Mouse (Mus musculus) macrophage (primary cell): Measurements from ENCODE around the gene Igf1r. TPM values are rescaled to one million over a fixed set of nuclear protein-coding genes. Genes with fewer than 3 reads are reported as not detected.

Experiments used
- H3K27ac ChIP-seq: fragments of 350-480 bp; formaldehyde crosslinking; 2 replicates; pipeline ENCODE4 v1.9.0; 2021
- H3K36me3 ChIP-seq: fragments of 350-480 bp; formaldehyde crosslinking; 2 replicates; pipeline ENCODE4 v1.9.0; 2021; ENCODE audit errors: inconsistent target
- H3K4me3 ChIP-seq: fragments of 350-480 bp; formaldehyde crosslinking; 2 replicates; pipeline ENCODE4 v1.9.0; 2021; ENCODE audit errors: inconsistent target
- H3K79me2 ChIP-seq: fragments of 350-480 bp; formaldehyde crosslinking; 2 replicates; pipeline ENCODE4 v1.9.0; 2021; ENCODE audit errors: inconsistent target
- WGBS: methylation state at CpG from one replicate; pipeline ENCODE4 v1.1.7; 2026; ENCODE audit warnings: inconsistent platforms; ENCODE audit not compliant: missing documents; 5-methylcytosine and 5-hydroxymethylcytosine counted together
- polyA plus RNA-seq: library from polyadenylated mRNA; stranded (reverse); fragments of 250-400 nt; gene quantifications from 3 replicates; pipeline ENCODE4 v1.2.4, GENCODE M21; 2018; ENCODE audit warnings: inconsistent platforms

Gene Igf1r
- polyA plus RNA-seq, 1 experiment from 2014 or later, result 3.2 TPM

DNA sequence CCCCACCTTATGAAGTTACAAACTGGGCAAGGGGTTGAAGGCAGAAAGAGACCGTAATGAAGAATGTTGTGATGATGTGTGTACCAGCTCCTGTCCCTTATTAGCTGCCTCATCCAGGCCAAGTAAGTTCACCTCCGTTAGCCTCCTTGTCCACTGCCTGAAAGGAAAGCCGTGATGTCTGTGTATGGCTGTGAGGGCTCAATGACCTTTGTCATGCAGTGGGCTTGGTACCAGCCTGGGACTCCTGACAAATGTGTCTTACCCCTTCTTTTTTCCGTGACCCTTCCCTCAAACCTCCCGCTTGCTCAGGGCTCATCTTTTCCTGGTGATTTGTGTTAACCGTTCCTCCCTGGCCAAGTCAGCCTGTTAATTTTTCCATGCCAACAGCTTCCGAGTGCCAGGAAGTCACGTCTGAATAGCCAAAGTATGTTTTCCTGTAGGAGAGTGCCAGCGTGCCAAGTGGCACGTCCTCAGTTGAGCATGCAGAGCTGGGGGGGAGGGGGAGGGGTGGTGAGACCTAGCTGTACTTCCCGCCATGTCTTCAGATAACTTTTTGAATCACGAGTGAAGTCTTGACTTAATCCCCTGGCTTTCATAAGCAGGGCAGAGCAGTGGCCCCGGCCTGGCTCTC is 178.4 kb downstream of the Igf1r start:
- Histone ChIP-seq H3K27ac (no peak overlapping the region), H3K4me3 (no peak overlapping the region), H3K79me2 (no peaks in the 10 kb centered on the region), H3K36me3 (no peaks in the 10 kb centered on the region)
- 91% methylated on average over 13 of the region's 13 CpGs for WGBS

DNA sequence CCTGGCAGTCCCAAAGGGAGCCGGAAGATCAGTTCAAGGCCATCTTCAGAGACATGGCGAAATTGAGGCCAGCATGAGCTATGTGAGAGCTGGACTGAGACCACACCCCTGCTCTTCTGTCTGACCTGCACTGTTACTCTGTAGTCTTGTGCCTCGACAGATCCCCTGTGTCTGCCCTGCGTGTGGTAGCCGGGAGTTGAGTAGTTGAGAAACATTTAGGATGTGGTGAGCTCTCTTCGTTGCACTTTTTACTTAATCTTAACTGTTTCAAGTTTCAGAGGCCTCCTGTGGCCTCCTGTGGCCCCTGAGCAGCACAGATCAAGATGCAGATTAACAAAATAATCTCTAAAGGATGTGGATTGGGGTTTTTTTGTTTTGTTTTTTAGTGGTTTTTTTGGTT is 181.1 kb downstream of the Igf1r start:
- Histone ChIP-seq H3K4me3 (no peak overlapping the region), H3K79me2 (no peaks in the 10 kb centered on the region), H3K36me3 (no peaks in the 10 kb centered on the region), H3K27ac (no peak overlapping the region)
- 48% methylated on average over 5 of the region's 6 CpGs for WGBS

DNA sequence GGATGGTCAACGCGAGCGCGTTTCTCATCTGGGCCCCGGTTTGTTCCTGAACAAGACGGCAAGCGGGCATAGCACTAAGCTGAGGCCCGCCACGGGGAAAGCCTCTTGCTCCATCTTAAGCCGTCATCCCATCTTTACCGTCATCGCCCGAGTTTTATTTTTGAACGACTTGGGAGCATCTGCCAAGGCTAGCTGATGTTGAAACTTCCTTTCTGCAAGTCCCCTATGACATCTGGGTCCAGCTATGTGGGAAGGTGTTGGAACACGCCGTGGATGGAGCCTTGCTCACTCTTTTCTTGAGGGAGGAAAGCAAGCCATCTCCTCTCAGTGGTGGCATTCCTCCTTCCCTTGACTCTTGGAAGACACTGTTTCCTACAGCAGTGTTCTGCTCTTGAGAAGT is 182.3 kb downstream of the Igf1r start:
- 37% methylated on average over 16 of the region's 16 CpGs for WGBS
- no peaks in the 10 kb centered on the region for H3K36me3 ChIP-seq
- H3K27ac ChIP-seq, result no peak overlapping the region
- H3K79me2 ChIP-seq, result no peaks in the 10 kb centered on the region
- H3K4me3 ChIP-seq, result no peak overlapping the region

- WGBS, result 89% methylated on average over 10 of the region's 10 CpGs
Observed at GRCm38 (mm10) chr7:68136056-68136455, 183.4 kb downstream of the Igf1r start.

GRCm38 (mm10) chr7:68139384-68139783 is 186.8 kb downstream of the Igf1r start:
- Histone ChIP-seq H3K27ac (no peak overlapping the region), H3K36me3 (no peaks in the 10 kb centered on the region), H3K79me2 (no peaks in the 10 kb centered on the region), H3K4me3 (no peak overlapping the region)
- 31% methylated on average over 2 of the region's 2 CpGs for WGBS

More at GRCm38 (mm10) chr7:68136056-68136455, 183.4 kb downstream of the Igf1r start:
- no peak overlapping the region for H3K4me3 ChIP-seq
- H3K79me2 ChIP-seq, result no peaks in the 10 kb centered on the region
- H3K27ac ChIP-seq, result no peak overlapping the region
- H3K36me3 ChIP-seq, result no peaks in the 10 kb centered on the region

GRCm38 (mm10) chr7:68140041-68140807 is 187.6 kb downstream of the Igf1r start:
- no peak overlapping the region for H3K4me3 ChIP-seq
- no peaks in the 10 kb centered on the region for H3K36me3 ChIP-seq
- WGBS, result 82% methylated on average over 11 of the region's 11 CpGs
- H3K27ac ChIP-seq, result no peak overlapping the region
- H3K79me2 ChIP-seq, result no peaks in the 10 kb centered on the region

GRCm38 (mm10) chr7:68144266-68144665 is 191.6 kb downstream of the Igf1r start:
- no peaks in the 10 kb centered on the region for H3K36me3 ChIP-seq
- H3K4me3 ChIP-seq, result no peak overlapping the region
- H3K27ac ChIP-seq, result no peak overlapping the region
- WGBS, result 34% methylated on average over 6 of the region's 6 CpGs
- no peaks in the 10 kb centered on the region for H3K79me2 ChIP-seq

DNA sequence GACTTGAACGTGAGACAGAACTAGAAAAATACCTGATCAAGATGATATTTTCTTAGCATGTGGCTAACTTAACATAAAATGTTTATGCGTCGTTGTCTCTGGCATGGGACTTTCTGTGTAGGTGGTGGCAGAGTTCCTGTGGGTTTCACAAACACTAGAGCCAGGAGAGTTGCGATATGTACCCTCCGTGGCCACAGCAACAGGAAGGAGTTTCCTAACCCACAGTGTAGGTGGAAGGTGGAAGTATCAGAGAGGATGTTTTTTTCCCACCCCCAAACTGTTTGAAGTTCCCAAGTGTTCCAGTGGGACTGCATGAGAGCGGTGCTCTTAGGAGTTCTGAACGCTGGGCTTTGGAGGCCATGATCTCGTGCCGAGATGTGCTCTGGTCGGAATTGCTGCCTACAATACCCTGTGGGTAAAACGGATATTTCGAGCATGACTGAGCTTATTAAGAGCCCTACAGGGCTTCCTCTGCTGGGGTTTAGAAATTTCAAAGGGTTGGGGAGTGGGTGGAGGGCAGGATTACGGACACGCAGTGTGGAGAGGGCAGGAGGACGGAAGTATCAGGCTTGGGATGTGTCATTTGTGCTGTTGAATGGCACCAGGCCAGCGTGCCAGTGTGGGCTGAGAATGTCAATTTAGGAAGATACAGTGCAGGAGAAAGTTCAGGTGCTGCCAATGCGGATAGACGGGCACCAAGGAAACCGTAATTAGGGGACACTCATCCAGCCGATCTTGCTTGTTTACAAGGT is 195.8 kb downstream of the Igf1r start:
- 37% methylated on average over 20 of the region's 20 CpGs for WGBS
- H3K4me3 ChIP-seq, result no peak overlapping the region
- no peaks in the 10 kb centered on the region for H3K36me3 ChIP-seq
- no peaks in the 10 kb centered on the region for H3K79me2 ChIP-seq
- H3K27ac ChIP-seq, result no peak overlapping the region

- H3K36me3 ChIP-seq, result no peaks in the 10 kb centered on the region
- 36% methylated on average over 5 of the region's 5 CpGs for WGBS
- no peaks in the 10 kb centered on the region for H3K79me2 ChIP-seq
- no peak overlapping the region for H3K27ac ChIP-seq
- H3K4me3 ChIP-seq, result no peak overlapping the region
Observed at GRCm38 (mm10) chr7:68151892-68152291, 199.3 kb downstream of the Igf1r start.

GRCm38 (mm10) chr7:68152458-68152857 is 199.8 kb downstream of the Igf1r start:
- 95% methylated on average over 7 of the region's 8 CpGs for WGBS
- Histone ChIP-seq H3K4me3 (no peak overlapping the region), H3K27ac (no peak overlapping the region), H3K79me2 (no peaks in the 10 kb centered on the region), H3K36me3 (no peaks in the 10 kb centered on the region)

DNA sequence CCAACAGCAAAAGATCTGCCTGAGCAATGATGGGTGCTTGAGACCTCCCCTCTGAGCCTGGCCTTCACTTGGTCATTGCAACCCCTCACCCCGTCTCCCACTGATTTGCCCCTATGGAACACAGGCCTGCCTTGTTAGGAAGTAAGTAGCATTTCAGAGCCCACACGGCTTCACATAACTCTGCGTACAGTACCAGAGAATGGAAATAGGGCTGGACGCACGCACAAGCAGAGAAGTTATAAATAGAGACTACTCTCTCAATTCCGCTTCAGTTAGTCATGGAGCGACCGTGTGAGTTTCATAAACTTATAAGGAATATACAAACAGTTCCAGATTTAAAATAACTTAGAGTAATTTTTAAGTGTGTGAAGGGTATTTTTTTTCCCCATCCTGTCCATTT is 200.6 kb downstream of the Igf1r start:
- Histone ChIP-seq H3K27ac (no peak overlapping the region), H3K79me2 (no peaks in the 10 kb centered on the region), H3K36me3 (no peaks in the 10 kb centered on the region), H3K4me3 (no peak overlapping the region)
- 93% methylated on average over 8 of the region's 8 CpGs for WGBS

DNA sequence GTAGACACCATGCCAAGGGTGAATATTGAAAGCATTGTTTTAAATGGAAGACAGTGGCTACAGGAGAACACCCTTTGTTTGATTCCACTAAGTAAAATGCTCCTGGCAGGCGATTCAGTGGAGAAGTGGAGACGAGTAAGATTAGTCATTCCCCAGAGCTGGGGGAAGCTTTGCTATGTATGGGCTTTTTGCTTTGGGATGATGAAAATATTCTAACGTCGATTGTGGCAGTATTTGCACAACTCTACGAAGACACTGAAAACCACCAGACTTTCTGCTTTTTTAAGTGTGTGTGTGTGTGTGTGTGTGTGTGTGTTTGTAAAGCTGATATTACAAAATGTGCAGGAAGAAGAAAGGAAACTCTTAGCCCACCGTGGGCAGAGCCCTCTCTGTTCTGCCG is 202.0 kb downstream of the Igf1r start:
- H3K36me3 ChIP-seq, result no peaks in the 10 kb centered on the region
- no peak overlapping the region for H3K27ac ChIP-seq
- WGBS, result 6% methylated on average over 7 of the region's 7 CpGs
- no peaks in the 10 kb centered on the region for H3K79me2 ChIP-seq
- H3K4me3 ChIP-seq, result no peak overlapping the region

DNA sequence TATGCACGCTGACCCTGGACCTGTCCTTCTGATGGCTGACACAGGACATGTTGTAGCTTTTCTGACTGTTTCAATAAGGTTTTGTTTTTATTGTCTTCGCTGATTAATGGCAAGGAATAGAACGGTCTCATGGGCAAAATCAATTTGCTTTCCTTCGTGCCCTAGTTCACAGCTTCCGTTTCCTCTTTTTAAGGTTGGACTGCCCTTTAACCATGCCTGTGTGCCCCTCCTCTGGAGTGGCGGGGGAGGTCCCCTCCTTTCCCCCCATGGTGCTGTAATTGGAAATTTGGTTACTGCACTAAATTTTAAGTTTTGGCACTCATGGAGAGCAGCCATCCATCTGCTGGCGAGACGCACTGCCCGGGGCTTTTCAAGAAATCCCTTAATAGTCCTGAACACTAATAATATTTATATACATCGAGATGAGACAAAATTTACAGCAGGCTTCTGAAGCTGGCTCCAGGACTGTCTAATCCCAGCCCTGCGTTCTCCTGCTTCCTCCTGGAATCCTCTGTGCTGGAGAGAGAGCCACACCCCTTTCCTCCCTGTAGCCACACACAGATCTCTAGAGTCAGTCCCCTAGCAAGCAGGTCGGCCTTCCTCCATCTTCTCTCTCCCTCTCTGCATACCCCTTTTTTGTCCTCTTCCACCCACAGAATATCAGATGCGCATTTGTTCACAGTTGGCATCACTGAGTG is 207.6 kb downstream of the Igf1r start:
- H3K36me3 ChIP-seq, result no peaks in the 10 kb centered on the region
- WGBS, result 35% methylated on average over 12 of the region's 13 CpGs
- no peak overlapping the region for H3K27ac ChIP-seq
- H3K79me2 ChIP-seq, result no peaks in the 10 kb centered on the region
- no peak overlapping the region for H3K4me3 ChIP-seq

GRCm38 (mm10) chr7:68164074-68164473 is 211.4 kb downstream of the Igf1r start:
- 43% methylated on average over 2 of the region's 3 CpGs for WGBS
- Histone ChIP-seq H3K4me3 (no peak overlapping the region), H3K79me2 (no peaks in the 10 kb centered on the region), H3K36me3 (no peaks in the 10 kb centered on the region), H3K27ac (no peak overlapping the region)
